Mouse (Mus musculus) lung, embryonic 15.5 days (tissue): ENCODE data around the gene Gamt. TPM values are rescaled to one million over a fixed set of nuclear protein-coding genes. Genes with fewer than 3 reads are reported as not detected.

Experiments
- ATAC-seq: fragments of 200-750 bp; cut with Nextera tagmentation; 2 replicates; pipeline ENCODE4 v1.8.0; 2017; ENCODE audit warnings: moderate number of reproducible peaks, borderline replicate concordance; ENCODE audit not compliant: low FRiP score, low TSS enrichment; ENCODE audit errors: extremely low read depth
- H3K27ac ChIP-seq: fragments of 300-500 bp; sonication (generic); 2 replicates; pipeline ENCODE4 v1.5.1; 2015; ENCODE audit warnings: moderate library complexity, mild to moderate bottlenecking, inconsistent platforms
- H3K27me3 ChIP-seq: fragments of 300-500 bp; sonication (generic); 2 replicates; pipeline ENCODE4 v1.6.1; 2015; ENCODE audit warnings: inconsistent platforms
- H3K36me3 ChIP-seq: fragments of 300-500 bp; sonication (generic); 2 replicates; pipeline ENCODE4 v1.6.1; 2015; ENCODE audit warnings: inconsistent platforms
- H3K4me1 ChIP-seq: fragments of 300-500 bp; sonication (generic); 2 replicates; pipeline ENCODE4 v1.6.1; 2015; ENCODE audit warnings: inconsistent platforms
- H3K4me2 ChIP-seq: fragments of 300-500 bp; sonication (generic); 2 replicates; pipeline ENCODE4 v1.6.1; 2015; ENCODE audit warnings: inconsistent platforms, mild to moderate bottlenecking, moderate library complexity
- H3K4me3 ChIP-seq: fragments of 300-500 bp; sonication (generic); 2 replicates; pipeline ENCODE4 v1.5.1; 2015; ENCODE audit warnings: mild to moderate bottlenecking, inconsistent platforms
- H3K9ac ChIP-seq: fragments of 300-500 bp; sonication (generic); 2 replicates; pipeline ENCODE4 v1.6.1; 2015; ENCODE audit warnings: inconsistent platforms
- H3K9me3 ChIP-seq: fragments of 300-500 bp; sonication (generic); 2 replicates; pipeline ENCODE4 v1.6.1; 2016; ENCODE audit warnings: inconsistent platforms
- WGBS: fragments of 180-500 bp; shearing (Covaris S2); methylation state at CpG from one replicate; pipeline ENCODE4 v1.1.7; 2015; 5-methylcytosine and 5-hydroxymethylcytosine counted together
- polyA plus RNA-seq: library from polyadenylated mRNA; unstranded; fragments of >200 nt; fragmentation: Nextera tagmentation; extraction: Ambion mirVana; gene quantifications from 2 replicates; pipeline ENCODE4 v1.2.1, GENCODE M21; 2015

Gamt gene
- polyA plus RNA-seq, 1 experiment from 2014 or later, result 29.3 TPM

- Histone ChIP-seq H3K4me3 (no peak overlapping the region), H3K4me2 (no peak overlapping the region), H3K4me1 (peaks cover 54% of the 10 kb centered on the region), H3K27me3 (no peaks in the 10 kb centered on the region), H3K9me3 (no peaks in the 10 kb centered on the region), H3K36me3 (peaks cover 16% of the 10 kb centered on the region), H3K9ac (no peak overlapping the region), H3K27ac (peak overlapping the region; percentile 98; the same call in 1 of the 2 replicates)
- WGBS, result 92% methylated on average over 10 of the region's 10 CpGs
- ATAC-seq, result no peak
These were observed 2.1 kb upstream of the Gamt start for GRCm38 (mm10) chr10:80262776-80263365.

DNA sequence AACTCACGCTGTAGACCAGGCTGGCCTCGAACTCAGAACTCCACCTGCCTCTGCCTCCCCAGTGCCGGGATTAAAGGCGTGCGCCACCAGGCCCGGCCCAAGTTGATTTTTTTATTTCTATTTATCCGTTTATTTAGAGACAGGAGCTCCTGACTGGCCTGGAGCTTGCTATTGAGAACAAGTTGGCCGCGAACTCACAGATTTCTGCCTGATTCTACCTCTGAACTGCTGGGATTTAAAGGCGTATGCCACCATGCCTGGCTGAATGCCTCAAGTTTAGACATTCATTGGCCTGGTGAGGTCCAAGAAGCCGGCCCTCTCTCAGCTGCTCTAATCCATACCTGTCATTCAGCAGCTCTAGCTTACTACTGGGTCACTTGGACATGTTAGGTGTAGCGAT, 1.4 kb upstream of the Gamt start:
- WGBS, result 69% methylated on average over 12 of the region's 12 CpGs
- H3K9me3 ChIP-seq, result no peaks in the 10 kb centered on the region
- peak overlapping the region; percentile 50 for H3K4me3 ChIP-seq
- H3K36me3 ChIP-seq, result peaks cover 15% of the 10 kb centered on the region
- ATAC-seq, result no peak
- H3K4me1 ChIP-seq, result peaks cover 47% of the 10 kb centered on the region
- H3K27ac ChIP-seq, result peak overlapping the region; percentile 98
- H3K9ac ChIP-seq, result no peak overlapping the region; the same call in 1 of the 2 replicates
- H3K27me3 ChIP-seq, result no peaks in the 10 kb centered on the region
- peak overlapping the region; percentile 94 for H3K4me2 ChIP-seq

GRCm38 (mm10) chr10:80261585-80261968, 765 bp upstream of the Gamt start:
- under 1% methylated on average over 14 of the region's 14 CpGs for WGBS
- Histone ChIP-seq H3K36me3 (peaks cover 21% of the 10 kb centered on the region), H3K27me3 (no peaks in the 10 kb centered on the region), H3K27ac (peak overlapping the region; percentile 98), H3K4me3 (peak overlapping the region; percentile 50), H3K4me1 (peaks cover 41% of the 10 kb centered on the region), H3K9ac (peak overlapping the region; percentile 49), H3K4me2 (peak overlapping the region; percentile 94), H3K9me3 (no peaks in the 10 kb centered on the region)
- peak; percentile 76 for ATAC-seq

- H3K36me3 ChIP-seq, result peaks cover 36% of the 10 kb centered on the region
- peaks cover 31% of the 10 kb centered on the region for H3K4me1 ChIP-seq
- peak overlapping the region; percentile 98 for H3K27ac ChIP-seq
- peak overlapping the region; percentile 59 for H3K9ac ChIP-seq
- 5% methylated on average over 19 of the region's 19 CpGs for WGBS
- no peaks in the 10 kb centered on the region for H3K27me3 ChIP-seq
- H3K4me2 ChIP-seq, result peak overlapping the region; percentile 94
- H3K4me3 ChIP-seq, result peak overlapping the region; percentile 50
- ATAC-seq, result no peak
- no peaks in the 10 kb centered on the region for H3K9me3 ChIP-seq
These were observed 761 bp downstream of the Gamt start for GRCm38 (mm10) chr10:80259861-80260641.

GRCm38 (mm10) chr10:80259463-80259805, 1.4 kb downstream of the Gamt start:
- 77% methylated on average over 6 of the region's 6 CpGs for WGBS
- H3K9ac ChIP-seq, result 0 out of 2 replicates have a peak overlapping the region, but pooled peaks have one; percentile 59
- ATAC-seq, result no peak

DNA sequence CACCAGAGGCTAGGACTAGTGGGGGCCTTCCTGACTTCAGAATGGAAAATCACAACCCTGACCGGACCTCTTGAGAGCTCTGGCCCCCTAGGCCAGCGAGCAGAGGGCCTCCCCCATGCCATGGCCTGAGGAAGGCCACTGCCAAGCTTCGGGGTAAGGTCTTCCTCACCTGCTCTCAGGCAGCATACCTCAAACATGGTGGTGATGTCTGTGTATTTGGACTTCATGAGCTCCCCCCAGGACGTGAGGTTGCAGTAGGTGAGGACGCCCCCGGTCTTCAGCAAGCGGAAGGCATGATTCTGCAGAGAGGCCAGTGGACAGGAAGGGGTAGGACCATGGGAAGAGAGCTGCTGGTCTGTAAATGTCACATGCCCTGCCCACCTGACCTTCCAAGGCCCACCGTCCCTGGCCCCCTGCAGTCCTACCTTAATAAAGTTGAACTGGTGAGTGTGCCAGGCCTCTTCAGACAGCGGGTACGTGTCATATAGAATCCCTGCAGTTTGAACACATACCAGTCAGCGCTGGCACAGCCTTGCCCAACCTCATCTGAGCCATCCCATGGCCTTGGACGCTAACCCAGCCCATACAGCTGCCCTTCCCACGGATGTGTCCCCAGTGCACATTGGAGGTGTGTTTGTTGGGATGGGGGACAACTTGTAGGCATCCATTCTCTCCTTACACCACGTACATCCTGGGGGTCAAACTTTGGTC, 1.9 kb downstream of the Gamt start:
- Histone ChIP-seq H3K27me3 (no peaks in the 10 kb centered on the region), H3K27ac (0 out of 2 replicates have a peak overlapping the region, but pooled peaks have one; percentile 98), H3K4me2 (peak overlapping the region; percentile 94; the same call in 1 of the 2 replicates), H3K4me1 (peaks cover 26% of the 10 kb centered on the region), H3K9ac (no peak overlapping the region), H3K4me3 (no peak overlapping the region), H3K36me3 (peaks cover 47% of the 10 kb centered on the region), H3K9me3 (no peaks in the 10 kb centered on the region)
- WGBS, result 84% methylated on average over 14 of the region's 14 CpGs
- ATAC-seq, result no peak

More at GRCm38 (mm10) chr10:80259463-80259805, 1.4 kb downstream of the Gamt start:
- H3K27me3 ChIP-seq, result no peaks in the 10 kb centered on the region
- H3K4me1 ChIP-seq, result peaks cover 31% of the 10 kb centered on the region
- H3K36me3 ChIP-seq, result peaks cover 42% of the 10 kb centered on the region
- H3K27ac ChIP-seq, result peak overlapping the region; percentile 98; the same call in 1 of the 2 replicates
- H3K9me3 ChIP-seq, result no peaks in the 10 kb centered on the region
- peak overlapping the region; percentile 94 for H3K4me2 ChIP-seq
- H3K4me3 ChIP-seq, result peak overlapping the region; percentile 50

GRCm38 (mm10) chr10:80257936-80258335, 2.9 kb downstream of the Gamt start:
- ATAC-seq, result no peak
- H3K9ac ChIP-seq, result no peak overlapping the region
- peaks cover 26% of the 10 kb centered on the region for H3K4me1 ChIP-seq
- 67% methylated on average over 2 of the region's 2 CpGs for WGBS
- no peak overlapping the region for H3K27ac ChIP-seq
- peaks cover 54% of the 10 kb centered on the region for H3K36me3 ChIP-seq
- H3K9me3 ChIP-seq, result no peaks in the 10 kb centered on the region
- H3K4me2 ChIP-seq, result no peak overlapping the region
- H3K27me3 ChIP-seq, result no peaks in the 10 kb centered on the region
- H3K4me3 ChIP-seq, result no peak overlapping the region

GRCm38 (mm10) chr10:80255881-80256535, 4.8 kb downstream of the Gamt start:
- 91% methylated on average over 5 of the region's 5 CpGs for WGBS
- H3K36me3 ChIP-seq, result peaks cover 59% of the 10 kb centered on the region

DNA sequence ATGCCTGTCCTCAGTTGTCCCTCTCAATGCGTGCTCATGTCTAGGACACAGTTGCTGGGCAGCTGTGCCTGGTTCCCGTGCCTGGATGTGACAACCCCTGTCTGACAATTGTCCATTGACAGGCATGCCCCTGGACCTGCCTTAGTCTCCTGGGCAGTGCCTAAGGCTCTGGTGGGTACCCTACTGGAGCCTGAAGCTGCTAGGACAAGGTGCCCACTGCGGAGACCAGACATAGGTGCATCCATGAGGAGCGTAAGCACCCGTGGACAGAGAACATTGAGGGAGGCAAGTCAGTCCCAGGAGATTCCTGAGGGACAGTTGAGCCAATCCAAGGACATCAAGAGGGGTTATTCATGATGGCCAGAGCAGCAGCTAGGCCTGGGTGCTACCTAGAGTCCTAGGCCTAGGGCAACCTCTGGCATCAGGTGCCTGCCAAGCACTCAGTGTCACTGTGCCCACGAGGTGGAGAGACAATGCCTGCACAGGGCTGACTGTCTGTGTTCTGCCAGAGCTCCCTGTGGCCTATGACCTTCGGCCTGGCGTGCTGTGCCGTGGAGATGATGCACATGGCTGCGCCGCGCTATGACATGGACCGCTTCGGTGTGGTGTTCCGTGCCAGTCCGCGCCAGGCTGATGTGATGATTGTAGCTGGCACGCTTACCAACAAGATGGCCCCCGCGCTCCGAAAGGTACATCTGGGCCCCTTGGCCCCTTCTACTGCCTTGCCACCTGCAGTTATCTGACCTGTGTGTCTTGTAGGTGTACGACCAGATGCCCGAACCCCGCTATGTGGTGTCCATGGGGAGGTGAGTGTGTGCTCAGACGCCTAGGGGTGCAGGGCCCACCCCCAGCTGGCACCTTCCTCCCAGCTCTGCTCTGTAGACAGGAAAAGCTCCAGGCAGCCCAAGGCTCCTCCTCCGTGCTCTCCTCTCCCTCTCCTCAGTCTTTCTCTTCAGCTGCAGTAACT, 6.2 kb downstream of the Gamt start:
- Histone ChIP-seq H3K9ac (no peak overlapping the region), H3K36me3 (peaks cover 59% of the 10 kb centered on the region), H3K27ac (no peak overlapping the region), H3K4me2 (no peak overlapping the region), H3K27me3 (no peaks in the 10 kb centered on the region), H3K4me3 (no peak overlapping the region), H3K9me3 (no peaks in the 10 kb centered on the region), H3K4me1 (peaks cover 14% of the 10 kb centered on the region)
- ATAC-seq, result no peak
- 93% methylated on average over 26 of the region's 26 CpGs for WGBS

More at GRCm38 (mm10) chr10:80255881-80256535, 4.8 kb downstream of the Gamt start:
- Histone ChIP-seq H3K4me2 (no peak overlapping the region), H3K27me3 (no peaks in the 10 kb centered on the region), H3K4me1 (peaks cover 17% of the 10 kb centered on the region), H3K27ac (no peak overlapping the region), H3K4me3 (no peak overlapping the region), H3K9ac (no peak overlapping the region), H3K9me3 (no peaks in the 10 kb centered on the region)
- ATAC-seq, result no peak

GRCm38 (mm10) chr10:80253551-80253950, 7.3 kb downstream of the Gamt start:
- WGBS, result 70% methylated on average over 6 of the region's 6 CpGs
- ATAC-seq, result no peak
- peaks cover 55% of the 10 kb centered on the region for H3K36me3 ChIP-seq

More at GRCm38 (mm10) chr10:80253551-80253950, 7.3 kb downstream of the Gamt start:
- Histone ChIP-seq H3K4me2 (no peak overlapping the region), H3K4me1 (peaks cover 9% of the 10 kb centered on the region), H3K9me3 (no peaks in the 10 kb centered on the region), H3K4me3 (no peak overlapping the region), H3K27me3 (no peaks in the 10 kb centered on the region), H3K9ac (no peak overlapping the region), H3K27ac (no peak overlapping the region)
